Mouse (Mus musculus): ENCODE measurements around the gene Tecpr2.
"Not testable (repeated sequence)": the region's sequence is repeated elsewhere in the genome, so short reads cannot be mapped to it uniquely, and the experiment has no call there.

- not testable (repeated sequence) for TF ChIP-seq EP300, CTCF (IDR thresholded peaks at IDR 0.05)
Observed at GRCm38 (mm10) chr12:110858681-110859080, 30.4 kb upstream of the Tecpr2 start.
